Mouse (Mus musculus): ENCODE measurements around the gene Ano6. TPM values are rescaled to one million over a fixed set of nuclear protein-coding genes. Genes with fewer than 3 reads are reported as not detected.

Ano6 gene
- polyA plus RNA-seq, 1 experiment = 172 TPM

- H3K27ac ChIP-seq (ENCODE audit: insufficient read depth, low read depth, low read length) = no peak overlapping the region
- no peaks in the 10 kb centered on the region for H3K27me3 ChIP-seq (ENCODE audit: control insufficient read depth, insufficient read depth, low read length)
- WGBS = 87% methylated on average over 8 of the region's 9 CpGs
- peaks cover 22% of the 10 kb centered on the region; the same call in 1 of the 2 replicates for H3K4me1 ChIP-seq (ENCODE audit: control insufficient read depth, insufficient read depth, insufficient read length, low read length)
- H3K36me3 ChIP-seq (ENCODE audit: control insufficient read depth, insufficient read depth, low read length) = peaks cover 14% of the 10 kb centered on the region
- no peak for TF ChIP-seq POLR2A (IDR thresholded peaks at IDR 0.05; ENCODE audit: low read depth, low read length)
- no peak for TF ChIP-seq CTCF (IDR thresholded peaks at IDR 0.05; ENCODE audit: extremely low read depth, insufficient read length, insufficient replicate concordance, low read depth, low read length)
- H3K4me3 ChIP-seq (ENCODE audit: low read depth, low read length) = no peak overlapping the region
Observed at GRCm38 (mm10) chr15:95819249-95820035, 28.8 kb downstream of the Ano6 start.

- peaks cover 14% of the 10 kb centered on the region for H3K36me3 ChIP-seq (ENCODE audit: control insufficient read depth, insufficient read depth, low read length)
- TF ChIP-seq CTCF (IDR thresholded peaks at IDR 0.05; ENCODE audit: extremely low read depth, insufficient read length, insufficient replicate concordance, low read depth, low read length) (no peak), POLR2A (IDR thresholded peaks at IDR 0.05; ENCODE audit: low read depth, low read length) (no peak)
- H3K27ac ChIP-seq (ENCODE audit: insufficient read depth, low read depth, low read length) = no peak overlapping the region
- WGBS = 86% methylated on average over 12 of the region's 12 CpGs
- H3K27me3 ChIP-seq (ENCODE audit: control insufficient read depth, insufficient read depth, low read length) = no peaks in the 10 kb centered on the region
- peaks cover 27% of the 10 kb centered on the region; the same call in 1 of the 2 replicates for H3K4me1 ChIP-seq (ENCODE audit: control insufficient read depth, insufficient read depth, insufficient read length, low read length)
- H3K4me3 ChIP-seq (ENCODE audit: low read depth, low read length) = no peak overlapping the region
Observed at GRCm38 (mm10) chr15:95820142-95820541, 29.5 kb downstream of the Ano6 start.

GRCm38 (mm10) chr15:95820678-95821077 is 30.0 kb downstream of the Ano6 start:
- 92% methylated on average over 9 of the region's 9 CpGs for WGBS
- no peaks in the 10 kb centered on the region for H3K27me3 ChIP-seq (ENCODE audit: control insufficient read depth, insufficient read depth, low read length)
- peaks cover 25% of the 10 kb centered on the region; the same call in 1 of the 2 replicates for H3K4me1 ChIP-seq (ENCODE audit: control insufficient read depth, insufficient read depth, insufficient read length, low read length)
- no peak for TF ChIP-seq POLR2A (IDR thresholded peaks at IDR 0.05; ENCODE audit: low read depth, low read length)
- no peak for TF ChIP-seq CTCF (IDR thresholded peaks at IDR 0.05; ENCODE audit: extremely low read depth, insufficient read length, insufficient replicate concordance, low read depth, low read length)
- peaks cover 14% of the 10 kb centered on the region for H3K36me3 ChIP-seq (ENCODE audit: control insufficient read depth, insufficient read depth, low read length)
- H3K4me3 ChIP-seq (ENCODE audit: low read depth, low read length) = no peak overlapping the region
- H3K27ac ChIP-seq (ENCODE audit: insufficient read depth, low read depth, low read length) = no peak overlapping the region

GRCm38 (mm10) chr15:95822099-95822498 is 31.5 kb downstream of the Ano6 start:
- H3K27me3 ChIP-seq (ENCODE audit: control insufficient read depth, insufficient read depth, low read length) = no peaks in the 10 kb centered on the region
- 85% methylated on average over 9 of the region's 9 CpGs for WGBS
- no peak overlapping the region for H3K27ac ChIP-seq (ENCODE audit: insufficient read depth, low read depth, low read length)
- H3K4me3 ChIP-seq (ENCODE audit: low read depth, low read length) = no peak overlapping the region
- TF ChIP-seq CTCF (IDR thresholded peaks at IDR 0.05; ENCODE audit: extremely low read depth, insufficient read length, insufficient replicate concordance, low read depth, low read length) (no peak), POLR2A (IDR thresholded peaks at IDR 0.05; ENCODE audit: low read depth, low read length) (no peak)
- peaks cover 27% of the 10 kb centered on the region; the same call in 1 of the 2 replicates for H3K4me1 ChIP-seq (ENCODE audit: control insufficient read depth, insufficient read depth, insufficient read length, low read length)
- peaks cover 14% of the 10 kb centered on the region for H3K36me3 ChIP-seq (ENCODE audit: control insufficient read depth, insufficient read depth, low read length)

- WGBS = 44% methylated on average over 13 of the region's 13 CpGs
- Histone ChIP-seq H3K27me3 (ENCODE audit: control insufficient read depth, insufficient read depth, low read length) (no peaks in the 10 kb centered on the region), H3K4me1 (ENCODE audit: control insufficient read depth, insufficient read depth, insufficient read length, low read length) (peaks cover 20% of the 10 kb centered on the region; the same call in 1 of the 2 replicates), H3K36me3 (ENCODE audit: control insufficient read depth, insufficient read depth, low read length) (peaks cover 10% of the 10 kb centered on the region), H3K4me3 (ENCODE audit: low read depth, low read length) (no peak overlapping the region), H3K27ac (ENCODE audit: insufficient read depth, low read depth, low read length) (peak overlapping the region; percentile 28; the same call in 1 of the 2 replicates)
- TF ChIP-seq POLR2A (IDR thresholded peaks at IDR 0.05; ENCODE audit: low read depth, low read length) (no peak), CTCF (IDR thresholded peaks at IDR 0.05; ENCODE audit: extremely low read depth, insufficient read length, insufficient replicate concordance, low read depth, low read length) (no peak)
Observed at GRCm38 (mm10) chr15:95823383-95824306, 33.0 kb downstream of the Ano6 start.

- Histone ChIP-seq H3K4me1 (ENCODE audit: control insufficient read depth, insufficient read depth, insufficient read length, low read length) (peaks cover 21% of the 10 kb centered on the region; the same call in 1 of the 2 replicates), H3K27me3 (ENCODE audit: control insufficient read depth, insufficient read depth, low read length) (no peaks in the 10 kb centered on the region), H3K4me3 (ENCODE audit: low read depth, low read length) (no peak overlapping the region), H3K27ac (ENCODE audit: insufficient read depth, low read depth, low read length) (no peak overlapping the region), H3K36me3 (ENCODE audit: control insufficient read depth, insufficient read depth, low read length) (0 out of 2 replicates have a peak, but pooled peaks cover 2% of the 10 kb centered on the region)
- 81% methylated on average over 13 of the region's 13 CpGs for WGBS
- TF ChIP-seq POLR2A (IDR thresholded peaks at IDR 0.05; ENCODE audit: low read depth, low read length) (no peak), CTCF (IDR thresholded peaks at IDR 0.05; ENCODE audit: extremely low read depth, insufficient read length, insufficient replicate concordance, low read depth, low read length) (no peak)
Observed at GRCm38 (mm10) chr15:95826516-95826915, 35.9 kb downstream of the Ano6 start.

All from small intestine, adult 2 months (tissue).